Mouse (Mus musculus) embryonic facial prominence, embryonic 13.5 days (tissue): ENCODE results near the gene Wfdc15a. TPM values are rescaled to one million over a fixed set of nuclear protein-coding genes. Genes with fewer than 3 reads are reported as not detected.
"Not testable (repeated sequence)": the region's sequence is repeated elsewhere in the genome, so short reads cannot be mapped to it uniquely, and the experiment has no call there.

Source experiments
- ATAC-seq: fragments of 200-750 bp; cut with Nextera tagmentation; 2 replicates; pipeline ENCODE4 v1.8.0; 2017; ENCODE audit warnings: low read depth; ENCODE audit not compliant: insufficient number of reproducible peaks, insufficient read depth, low FRiP score, low TSS enrichment
- H3K27ac ChIP-seq: fragments of 300-500 bp; sonication (generic); 2 replicates; pipeline ENCODE4 v1.5.1; 2015; ENCODE audit warnings: moderate library complexity, mild to moderate bottlenecking, inconsistent platforms
- H3K27me3 ChIP-seq: fragments of 300-500 bp; sonication (generic); 2 replicates; pipeline ENCODE4 v1.6.1; 2015; ENCODE audit warnings: mild to moderate bottlenecking, inconsistent platforms
- H3K36me3 ChIP-seq: fragments of 300-500 bp; sonication (generic); 2 replicates; pipeline ENCODE4 v1.6.1; 2015; ENCODE audit warnings: mild to moderate bottlenecking, inconsistent platforms
- H3K4me1 ChIP-seq: fragments of 300-500 bp; sonication (generic); 2 replicates; pipeline ENCODE4 v1.6.1; 2015; ENCODE audit warnings: inconsistent platforms
- H3K4me2 ChIP-seq: fragments of 300-500 bp; sonication (generic); 2 replicates; pipeline ENCODE4 v1.6.1; 2015; ENCODE audit warnings: moderate library complexity, mild to moderate bottlenecking, inconsistent platforms
- H3K4me3 ChIP-seq: fragments of 300-500 bp; sonication (generic); 2 replicates; pipeline ENCODE4 v1.5.1; 2015; ENCODE audit warnings: mild to moderate bottlenecking, inconsistent platforms
- H3K9ac ChIP-seq: fragments of 300-500 bp; sonication (generic); 2 replicates; pipeline ENCODE4 v1.6.1; 2015; ENCODE audit warnings: mild to moderate bottlenecking, inconsistent platforms
- H3K9me3 ChIP-seq: fragments of 300-500 bp; sonication (generic); 2 replicates; pipeline ENCODE4 v1.6.1; 2016; ENCODE audit warnings: inconsistent platforms
- WGBS: fragments of 180-500 bp; shearing (Covaris S2); methylation state at CpG from one replicate; pipeline ENCODE4 v1.1.7; 2015; ENCODE audit warnings: mixed read lengths; 5-methylcytosine and 5-hydroxymethylcytosine counted together
- polyA plus RNA-seq: library from polyadenylated mRNA; unstranded; fragments of >200 nt; fragmentation: Nextera tagmentation; extraction: Ambion mirVana; gene quantifications from 2 replicates; pipeline ENCODE4 v1.2.1, GENCODE M21; 2015

The Wfdc15a gene
- polyA plus RNA-seq = not detected in 2 replicates

GRCm38 (mm10) chr2:164199626-164200327, at the start of gene Wfdc15a:
Gene Wfdc15a (minus strand): TSS chr2:164200130.
- Histone ChIP-seq H3K27me3 (no peaks in the 10 kb centered on the region), H3K4me2 (no peak within 1 kb of the TSS), H3K27ac (no peak within 1 kb of the TSS), H3K9ac (no peak within 1 kb of the TSS), H3K36me3 (no peaks in the 10 kb centered on the region), H3K4me3 (no peak within 1 kb of the TSS), H3K4me1 (no peaks in the 10 kb centered on the region), H3K9me3 (no peaks in the 10 kb centered on the region)
- no peak for ATAC-seq
- WGBS = 73% methylated on average over 20 of the region's 20 CpGs

GRCm38 (mm10) chr2:164238366-164238765, 38.4 kb upstream of the Wfdc15a start, which contains the start of gene Svs2:
Gene Svs2 (minus strand): TSS chr2:164238466.
- Histone ChIP-seq H3K4me3 (no peak within 1 kb of the TSS), H3K27me3 (no peaks in the 10 kb centered on the region), H3K4me1 (no peaks in the 10 kb centered on the region), H3K9me3 (no peaks in the 10 kb centered on the region), H3K36me3 (no peaks in the 10 kb centered on the region), H3K27ac (no peak within 1 kb of the TSS), H3K4me2 (no peak within 1 kb of the TSS), H3K9ac (no peak within 1 kb of the TSS)
- ATAC-seq = no peak
- 81% methylated on average over 3 of the region's 3 CpGs for WGBS

GRCm38 (mm10) chr2:164232671-164233070, 32.7 kb upstream of the Wfdc15a start:
- ATAC-seq = no peak

DNA sequence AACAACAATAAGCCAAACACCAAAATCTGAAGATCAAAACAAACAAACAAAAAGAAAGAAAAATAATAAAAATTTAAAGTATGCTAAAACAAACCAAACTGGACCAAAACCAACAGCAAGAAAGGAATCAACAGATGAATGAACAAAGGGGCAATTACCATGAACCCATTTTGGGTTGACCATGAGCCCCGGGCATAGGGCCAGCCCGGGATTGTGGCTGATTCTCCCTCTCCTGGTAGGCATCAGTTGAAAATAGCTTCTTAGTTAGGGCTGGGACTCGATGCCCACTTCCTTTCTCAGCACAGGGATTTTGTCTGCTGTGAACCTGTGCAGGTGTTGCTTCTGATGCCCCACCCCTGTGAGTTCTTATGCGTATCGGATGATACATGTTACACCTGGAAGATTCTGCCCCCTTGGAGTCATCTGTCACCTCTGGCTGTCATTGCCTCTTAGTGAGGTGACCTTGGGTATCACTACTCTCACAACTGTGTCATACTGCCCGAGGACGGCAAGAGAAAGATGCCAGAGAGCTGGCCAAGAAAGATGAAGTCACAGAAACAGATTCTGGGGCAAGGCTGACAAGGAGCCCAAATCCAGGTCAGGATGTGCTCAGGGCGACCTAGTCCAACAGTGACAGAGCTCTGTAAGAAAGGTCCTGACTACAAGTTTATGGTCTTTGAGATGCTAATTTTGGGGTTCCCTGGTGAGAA, 28.6 kb upstream of the Wfdc15a start:
- no peak for ATAC-seq
- WGBS = 86% methylated on average over 8 of the region's 8 CpGs
- H3K4me3 ChIP-seq = no peak overlapping the region
- H3K36me3 ChIP-seq = no peaks in the 10 kb centered on the region
- H3K27ac ChIP-seq = no peak overlapping the region
- H3K27me3 ChIP-seq = no peaks in the 10 kb centered on the region
- H3K4me2 ChIP-seq = no peak overlapping the region
- H3K9me3 ChIP-seq = no peaks in the 10 kb centered on the region
- H3K9ac ChIP-seq = no peak overlapping the region
- H3K4me1 ChIP-seq = no peaks in the 10 kb centered on the region

More at GRCm38 (mm10) chr2:164232671-164233070, 32.7 kb upstream of the Wfdc15a start:
- Histone ChIP-seq H3K36me3 (no peaks in the 10 kb centered on the region), H3K9ac (no peak overlapping the region), H3K4me1 (no peaks in the 10 kb centered on the region), H3K4me3 (no peak overlapping the region), H3K27me3 (no peaks in the 10 kb centered on the region), H3K27ac (no peak overlapping the region), H3K4me2 (no peak overlapping the region), H3K9me3 (no peaks in the 10 kb centered on the region)
- 91% methylated on average over 8 of the region's 8 CpGs for WGBS

DNA sequence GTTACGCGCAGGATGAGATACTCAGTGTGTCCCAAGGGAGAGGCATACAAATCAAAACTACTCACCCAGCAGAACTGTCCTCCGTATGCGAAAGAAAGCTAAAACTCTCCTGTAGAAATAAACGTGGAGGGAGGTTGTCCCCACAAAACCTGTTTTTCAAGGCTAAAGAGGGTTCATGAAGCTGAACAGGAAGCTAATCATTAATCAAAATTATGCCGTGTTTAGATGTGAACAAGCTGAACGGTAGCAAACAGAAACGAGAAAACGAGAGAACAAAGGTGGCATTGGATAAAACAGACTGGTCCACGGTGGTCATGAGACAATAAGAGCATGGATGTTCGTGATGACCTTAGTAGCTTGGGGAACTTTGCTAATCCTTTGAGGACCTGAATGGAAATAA, 21.6 kb upstream of the Wfdc15a start, which contains the start of gene Wfdc15b:
Gene Wfdc15b, minus strand, starts transcription at position 139 of the 400 bp plus-strand sequence.
- Histone ChIP-seq H3K27me3 (no peaks in the 10 kb centered on the region), H3K4me3 (no peak within 1 kb of the TSS), H3K4me2 (no peak within 1 kb of the TSS), H3K36me3 (no peaks in the 10 kb centered on the region), H3K9me3 (no peaks in the 10 kb centered on the region), H3K4me1 (no peaks in the 10 kb centered on the region), H3K9ac (no peak within 1 kb of the TSS), H3K27ac (no peak within 1 kb of the TSS)
- WGBS = 76% methylated on average over 11 of the region's 11 CpGs
- no peak for ATAC-seq

- H3K9me3 ChIP-seq = no peaks in the 10 kb centered on the region
- no peaks in the 10 kb centered on the region for H3K27me3 ChIP-seq
- H3K9ac ChIP-seq = no peak overlapping the region
- no peaks in the 10 kb centered on the region for H3K4me1 ChIP-seq
- H3K36me3 ChIP-seq = no peaks in the 10 kb centered on the region
- H3K4me2 ChIP-seq = no peak overlapping the region
- H3K27ac ChIP-seq = no peak overlapping the region
- 89% methylated on average over 9 of the region's 9 CpGs for WGBS
- no peak for ATAC-seq
- H3K4me3 ChIP-seq = no peak overlapping the region
Observed at GRCm38 (mm10) chr2:164219295-164219694, 19.4 kb upstream of the Wfdc15a start.

DNA sequence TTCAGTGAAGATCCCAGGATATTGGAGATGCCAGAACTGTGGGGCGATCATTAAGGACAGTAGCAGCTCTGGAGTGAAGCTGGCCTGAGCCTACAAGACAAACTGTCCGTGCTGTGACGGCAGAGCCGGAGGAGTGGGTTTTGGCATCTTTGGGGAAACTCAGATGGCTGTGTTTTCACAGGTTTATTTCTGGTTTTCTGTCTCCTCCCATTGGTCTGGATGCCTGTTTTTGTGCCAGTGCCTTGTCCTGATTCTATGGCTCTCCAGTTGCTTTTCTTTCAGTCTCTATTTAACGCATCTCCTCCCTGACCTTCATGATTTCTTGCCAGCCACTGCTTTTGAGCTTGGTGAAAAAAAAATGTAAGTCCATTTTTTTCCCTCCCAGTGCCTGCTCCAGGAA, 12.8 kb upstream of the Wfdc15a start:
- H3K27me3 ChIP-seq = no peaks in the 10 kb centered on the region
- WGBS = 89% methylated on average over 5 of the region's 5 CpGs
- no peak overlapping the region for H3K27ac ChIP-seq
- ATAC-seq = no peak
- no peak overlapping the region for H3K9ac ChIP-seq
- H3K4me1 ChIP-seq = no peaks in the 10 kb centered on the region
- no peak overlapping the region for H3K4me2 ChIP-seq
- no peaks in the 10 kb centered on the region for H3K36me3 ChIP-seq
- H3K9me3 ChIP-seq = peaks cover 2% of the 10 kb centered on the region; the same call in 1 of the 2 replicates
- no peak overlapping the region for H3K4me3 ChIP-seq

GRCm38 (mm10) chr2:164210892-164211291, 11.0 kb upstream of the Wfdc15a start:
- Histone ChIP-seq H3K4me2 (no peak overlapping the region), H3K4me1 (no peaks in the 10 kb centered on the region), H3K27ac (no peak overlapping the region), H3K9me3 (peaks cover 2% of the 10 kb centered on the region; the same call in 1 of the 2 replicates), H3K27me3 (no peaks in the 10 kb centered on the region), H3K4me3 (no peak overlapping the region), H3K9ac (no peak overlapping the region), H3K36me3 (no peaks in the 10 kb centered on the region)
- no peak for ATAC-seq
- 86% methylated on average over 4 of the region's 4 CpGs for whole genome bisulfite sequencing

- Histone ChIP-seq H3K9ac (no peak overlapping the region), H3K27me3 (no peaks in the 10 kb centered on the region), H3K4me1 (no peaks in the 10 kb centered on the region), H3K9me3 (peaks cover 2% of the 10 kb centered on the region; the same call in 1 of the 2 replicates), H3K4me2 (no peak overlapping the region), H3K4me3 (no peak overlapping the region), H3K36me3 (no peaks in the 10 kb centered on the region), H3K27ac (no peak overlapping the region)
- 78% methylated on average over 4 of the region's 4 CpGs for WGBS
- ATAC-seq = no peak
Observed at GRCm38 (mm10) chr2:164206676-164207075, 6.7 kb upstream of the Wfdc15a start.

DNA sequence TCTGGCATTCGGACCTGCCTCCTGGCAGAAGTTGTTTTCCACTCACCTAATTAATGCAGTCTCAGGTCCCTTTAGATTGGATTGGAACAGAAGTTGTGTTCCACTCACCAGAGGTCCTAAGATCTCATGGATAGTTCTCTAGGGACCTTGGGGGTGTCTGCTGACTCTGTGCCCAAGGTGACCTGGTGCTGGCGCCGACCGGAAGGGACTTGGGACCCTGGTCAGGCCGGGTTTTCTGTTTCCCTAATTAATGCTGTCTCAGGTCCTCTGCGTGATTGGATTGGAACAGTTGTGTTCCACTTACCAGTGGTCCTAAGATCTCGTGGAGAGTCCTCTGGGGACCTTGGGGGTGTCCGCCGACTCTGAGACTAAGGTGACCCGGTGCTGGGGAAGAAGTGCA, 6.1 kb upstream of the Wfdc15a start:
- H3K4me2 ChIP-seq, H3K4me3 ChIP-seq, H3K9ac ChIP-seq, H3K36me3 ChIP-seq, H3K27ac ChIP-seq, H3K9me3 ChIP-seq, ATAC-seq, H3K4me1 ChIP-seq, H3K27me3 ChIP-seq: not testable (repeated sequence)
- 90% methylated on average over 10 of the region's 10 CpGs for WGBS

- H3K27ac ChIP-seq = no peak overlapping the region
- H3K9me3 ChIP-seq = no peaks in the 10 kb centered on the region
- H3K4me1 ChIP-seq = no peaks in the 10 kb centered on the region
- H3K36me3 ChIP-seq = no peaks in the 10 kb centered on the region
- H3K4me3 ChIP-seq = no peak overlapping the region
- H3K4me2 ChIP-seq = no peak overlapping the region
- no peak for ATAC-seq
- WGBS = 78% methylated on average over 5 of the region's 5 CpGs
- H3K9ac ChIP-seq = no peak overlapping the region
- no peaks in the 10 kb centered on the region for H3K27me3 ChIP-seq
Observed at GRCm38 (mm10) chr2:164196700-164196990, 3.3 kb downstream of the Wfdc15a start.
